Mouse (Mus musculus): ENCODE results near the gene Enpep.

GRCm38 (mm10) chr3:129338296-129339091 lies 6.0 kb upstream of the Enpep start:
- TF ChIP-seq CTCF (conservative IDR thresholded peaks at IDR 0.05; ENCODE audit: low read length) (no peak), POU5F1 (IDR thresholded peaks at IDR 0.05; ENCODE audit: borderline replicate concordance, low read length) (no peak), NANOG (IDR thresholded peaks at IDR 0.05; ENCODE audit: borderline replicate concordance, low read length) (no peak)

All from E14TG2a.4 (cell line).